Mouse (Mus musculus) kidney, embryonic 15.5 days (tissue): ENCODE results near the gene Myh14. TPM values are rescaled to one million over a fixed set of nuclear protein-coding genes. Genes with fewer than 3 reads are reported as not detected.

ENCODE experiments used
- ATAC-seq: fragments of 200-750 bp; cut with Nextera tagmentation; replicated peaks from 2 replicates; pipeline ENCODE4 v1.8.0; 2017; ENCODE audit warnings: moderate TSS enrichment; ENCODE audit not compliant: low FRiP score
- H3K27ac ChIP-seq: fragments of 300-500 bp; sonication (generic); 2 replicates; pipeline ENCODE4 v1.5.1; 2015; ENCODE audit warnings: mild to moderate bottlenecking, inconsistent platforms
- H3K27me3 ChIP-seq: fragments of 300-500 bp; sonication (generic); 2 replicates; pipeline ENCODE4 v1.6.1; 2015; ENCODE audit warnings: inconsistent platforms
- H3K36me3 ChIP-seq: fragments of 300-500 bp; sonication (generic); 2 replicates; pipeline ENCODE4 v1.6.1; 2015; ENCODE audit warnings: inconsistent platforms
- H3K4me1 ChIP-seq: fragments of 300-500 bp; sonication (generic); 2 replicates; pipeline ENCODE4 v1.6.1; 2015; ENCODE audit warnings: inconsistent platforms
- H3K4me2 ChIP-seq: fragments of 300-500 bp; sonication (generic); 2 replicates; pipeline ENCODE4 v1.6.1; 2015; ENCODE audit warnings: moderate library complexity, mild to moderate bottlenecking, inconsistent platforms
- H3K4me3 ChIP-seq: fragments of 300-500 bp; sonication (generic); replicated peaks from 2 replicates; pipeline ENCODE4 v1.5.1; 2015; ENCODE audit warnings: mild to moderate bottlenecking, inconsistent platforms
- H3K9ac ChIP-seq: fragments of 300-500 bp; sonication (generic); 2 replicates; pipeline ENCODE4 v1.6.1; 2015; ENCODE audit warnings: mild to moderate bottlenecking, inconsistent platforms
- H3K9me3 ChIP-seq: fragments of 300-500 bp; sonication (generic); replicated peaks from 2 replicates; pipeline ENCODE4 v1.6.1; 2016; ENCODE audit warnings: inconsistent platforms
- WGBS: fragments of 180-500 bp; shearing (Covaris S2); methylation state at CpG from one replicate; pipeline ENCODE4 v1.1.7; 2015; ENCODE audit warnings: mixed read lengths; 5-methylcytosine and 5-hydroxymethylcytosine counted together
- polyA plus RNA-seq: library from polyadenylated mRNA; unstranded; fragments of >200 nt; fragmentation: Nextera tagmentation; extraction: Ambion mirVana; gene quantifications from 2 replicates; pipeline ENCODE4 v1.2.1, GENCODE M21; 2015

Myh14 gene
- polyA plus RNA-seq, 1 experiment from 2014 or later: 2.7 TPM

- no peak overlapping the region for H3K4me2 ChIP-seq
- H3K9me3 ChIP-seq: no peaks in the 10 kb centered on the region; the same call in 1 of the 2 replicates
- ATAC-seq: no peak
- H3K4me1 ChIP-seq: peaks cover 16% of the 10 kb centered on the region
- H3K27ac ChIP-seq: no peak overlapping the region
- H3K9ac ChIP-seq: no peak overlapping the region
- no peaks in the 10 kb centered on the region for H3K36me3 ChIP-seq
- H3K27me3 ChIP-seq: peaks cover 14% of the 10 kb centered on the region
- no peak overlapping the region for H3K4me3 ChIP-seq
- 66% methylated on average over 13 of the region's 13 CpGs for WGBS
Measured at GRCm38 (mm10) chr7:44667996-44668738, 2.5 kb downstream of the Myh14 start.

GRCm38 (mm10) chr7:44666462-44666861 is 4.2 kb downstream of the Myh14 start:
- H3K4me1 ChIP-seq: peaks cover 16% of the 10 kb centered on the region
- H3K9me3 ChIP-seq: no peaks in the 10 kb centered on the region; the same call in 1 of the 2 replicates
- H3K36me3 ChIP-seq: no peaks in the 10 kb centered on the region
- H3K27ac ChIP-seq: no peak overlapping the region
- H3K4me3 ChIP-seq: no peak overlapping the region
- WGBS: 81% methylated on average over 2 of the region's 2 CpGs
- no peak for ATAC-seq
- no peak overlapping the region for H3K9ac ChIP-seq
- H3K4me2 ChIP-seq: no peak overlapping the region
- H3K27me3 ChIP-seq: peaks cover 14% of the 10 kb centered on the region

GRCm38 (mm10) chr7:44664731-44665130 is 5.9 kb downstream of the Myh14 start:
- no peaks in the 10 kb centered on the region for H3K36me3 ChIP-seq
- H3K27ac ChIP-seq: no peak overlapping the region
- no peak overlapping the region for H3K9ac ChIP-seq
- WGBS: 36% methylated on average over 11 of the region's 11 CpGs
- H3K27me3 ChIP-seq: peaks cover 5% of the 10 kb centered on the region
- no peaks in the 10 kb centered on the region; the same call in 1 of the 2 replicates for H3K9me3 ChIP-seq
- H3K4me1 ChIP-seq: peaks cover 3% of the 10 kb centered on the region; the same call in 1 of the 2 replicates
- ATAC-seq: no peak
- no peak overlapping the region for H3K4me2 ChIP-seq
- H3K4me3 ChIP-seq: no peak overlapping the region

DNA sequence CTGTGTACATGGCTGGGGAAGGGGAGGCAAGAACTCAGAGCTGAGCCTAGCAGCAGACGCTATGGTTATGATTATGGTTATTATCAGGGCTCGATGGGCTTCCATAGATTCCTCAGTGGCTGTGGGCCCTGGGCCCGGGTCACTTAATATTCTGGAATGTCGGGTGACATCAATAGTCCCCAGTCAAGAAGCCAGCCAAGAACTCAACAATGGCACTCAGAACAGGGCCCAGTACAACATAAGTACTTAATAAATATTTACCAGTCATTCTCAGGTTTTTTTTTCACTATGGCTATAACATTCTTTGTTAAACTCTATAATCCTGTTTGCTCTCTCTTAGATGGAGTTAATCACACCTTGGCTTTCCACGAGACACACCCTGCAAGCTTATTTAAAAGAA is 7.1 kb downstream of the Myh14 start:
- 88% methylated on average over 5 of the region's 5 CpGs for WGBS
- H3K4me2 ChIP-seq: no peak overlapping the region
- H3K36me3 ChIP-seq: no peaks in the 10 kb centered on the region
- ATAC-seq: no peak
- H3K4me3 ChIP-seq: no peak overlapping the region
- H3K9me3 ChIP-seq: no peaks in the 10 kb centered on the region; the same call in 1 of the 2 replicates
- no peak overlapping the region for H3K9ac ChIP-seq
- no peaks in the 10 kb centered on the region for H3K27me3 ChIP-seq
- no peaks in the 10 kb centered on the region for H3K4me1 ChIP-seq
- no peak overlapping the region for H3K27ac ChIP-seq

GRCm38 (mm10) chr7:44662569-44662968 is 8.1 kb downstream of the Myh14 start:
- Histone ChIP-seq H3K4me3 (no peak overlapping the region), H3K9ac (no peak overlapping the region), H3K9me3 (no peaks in the 10 kb centered on the region; the same call in 1 of the 2 replicates), H3K4me1 (no peaks in the 10 kb centered on the region), H3K4me2 (peak overlapping the region; percentile 27; the same call in 1 of the 2 replicates), H3K36me3 (no peaks in the 10 kb centered on the region), H3K27ac (peak overlapping the region; percentile 74), H3K27me3 (no peaks in the 10 kb centered on the region)
- ATAC-seq: peak; percentile 63; the same call in 1 of the 2 replicates
- 9% methylated on average over 3 of the region's 3 CpGs for WGBS

DNA sequence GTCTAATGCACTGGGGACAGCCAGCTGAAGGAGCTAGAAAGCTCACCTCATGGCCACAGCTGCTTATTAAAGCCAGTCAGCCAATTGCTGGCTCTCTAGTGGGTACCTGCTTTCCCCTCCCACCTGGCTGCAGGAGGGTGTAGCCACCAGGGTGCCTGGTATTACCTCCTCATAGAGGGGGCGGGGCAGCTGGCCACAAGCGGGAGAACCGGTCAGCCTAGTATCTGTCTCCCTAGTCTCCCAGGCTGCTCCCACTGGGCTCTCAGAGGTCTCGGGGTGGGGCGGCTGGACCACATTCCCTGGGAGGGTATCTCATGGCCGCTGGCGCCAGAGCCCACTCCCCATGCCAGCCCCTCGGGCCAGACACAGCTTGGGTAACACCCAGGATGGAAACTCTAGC is 8.5 kb downstream of the Myh14 start:
- Histone ChIP-seq H3K27me3 (no peaks in the 10 kb centered on the region), H3K4me2 (peak overlapping the region; percentile 27; the same call in 1 of the 2 replicates), H3K9me3 (no peaks in the 10 kb centered on the region; the same call in 1 of the 2 replicates), H3K36me3 (no peaks in the 10 kb centered on the region), H3K9ac (no peak overlapping the region), H3K27ac (peak overlapping the region; percentile 74), H3K4me1 (no peaks in the 10 kb centered on the region), H3K4me3 (no peak overlapping the region)
- 6% methylated on average over 8 of the region's 8 CpGs for WGBS
- peak; percentile 81; the same call in 1 of the 2 replicates for ATAC-seq

- Histone ChIP-seq H3K4me1 (no peaks in the 10 kb centered on the region), H3K9ac (no peak overlapping the region), H3K4me2 (no peak overlapping the region), H3K27ac (no peak overlapping the region), H3K4me3 (no peak overlapping the region), H3K36me3 (no peaks in the 10 kb centered on the region), H3K27me3 (no peaks in the 10 kb centered on the region), H3K9me3 (no peaks in the 10 kb centered on the region)
- no peak for ATAC-seq
- 79% methylated on average over 5 of the region's 5 CpGs for WGBS
Measured at GRCm38 (mm10) chr7:44661219-44661618, 9.4 kb downstream of the Myh14 start.

- Histone ChIP-seq H3K9me3 (no peaks in the 10 kb centered on the region), H3K4me2 (no peak overlapping the region), H3K9ac (no peak overlapping the region), H3K27me3 (no peaks in the 10 kb centered on the region), H3K36me3 (no peaks in the 10 kb centered on the region), H3K4me3 (no peak overlapping the region), H3K4me1 (no peaks in the 10 kb centered on the region; the same call in 1 of the 2 replicates), H3K27ac (no peak overlapping the region)
- no peak for ATAC-seq
- WGBS: 20% methylated on average over 8 of the region's 8 CpGs
Measured at GRCm38 (mm10) chr7:44655504-44655903, 15.1 kb downstream of the Myh14 start.

- H3K27me3 ChIP-seq: no peaks in the 10 kb centered on the region
- H3K4me1 ChIP-seq: no peaks in the 10 kb centered on the region; the same call in 1 of the 2 replicates
- H3K4me3 ChIP-seq: no peak overlapping the region
- 55% methylated on average over 8 of the region's 8 CpGs for WGBS
- H3K27ac ChIP-seq: no peak overlapping the region
- H3K9me3 ChIP-seq: no peaks in the 10 kb centered on the region
- no peak overlapping the region for H3K4me2 ChIP-seq
- no peak for ATAC-seq
- H3K36me3 ChIP-seq: no peaks in the 10 kb centered on the region
- H3K9ac ChIP-seq: no peak overlapping the region
Measured at GRCm38 (mm10) chr7:44653773-44654172, 16.9 kb downstream of the Myh14 start.

DNA sequence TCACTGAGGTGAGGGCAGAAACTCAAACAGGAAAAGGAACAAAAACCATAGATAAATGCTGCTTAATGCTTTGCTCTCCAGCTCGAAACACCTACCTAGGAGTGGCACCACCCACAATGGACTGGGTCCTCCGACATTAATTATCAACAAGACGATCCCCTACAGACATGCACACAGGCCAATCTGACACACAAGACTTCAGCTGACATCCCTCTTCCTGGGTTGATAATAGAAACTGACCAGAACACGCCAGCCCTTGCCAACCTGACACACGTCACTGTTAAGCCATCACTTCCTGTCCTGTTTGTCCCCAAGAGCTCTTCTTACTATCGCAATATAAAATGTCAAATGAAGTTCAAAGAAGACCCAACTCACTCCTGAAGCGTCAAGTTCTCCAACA is 19.2 kb downstream of the Myh14 start:
- H3K27ac ChIP-seq: no peak overlapping the region
- ATAC-seq: no peak
- no peaks in the 10 kb centered on the region for H3K36me3 ChIP-seq
- WGBS: 70% methylated on average over 7 of the region's 7 CpGs
- no peak overlapping the region for H3K4me3 ChIP-seq
- H3K27me3 ChIP-seq: peaks cover 1% of the 10 kb centered on the region; the same call in 1 of the 2 replicates
- no peak overlapping the region for H3K4me2 ChIP-seq
- no peaks in the 10 kb centered on the region for H3K9me3 ChIP-seq
- H3K9ac ChIP-seq: no peak overlapping the region
- no peaks in the 10 kb centered on the region; the same call in 1 of the 2 replicates for H3K4me1 ChIP-seq

GRCm38 (mm10) chr7:44649990-44650389 is 20.7 kb downstream of the Myh14 start:
- Histone ChIP-seq H3K9me3 (no peaks in the 10 kb centered on the region), H3K36me3 (no peaks in the 10 kb centered on the region), H3K4me1 (no peaks in the 10 kb centered on the region), H3K4me3 (no peak overlapping the region), H3K4me2 (no peak overlapping the region), H3K27me3 (peaks cover 15% of the 10 kb centered on the region), H3K9ac (no peak overlapping the region), H3K27ac (no peak overlapping the region)
- 9% methylated on average over 4 of the region's 4 CpGs for WGBS
- no peak for ATAC-seq

- no peak overlapping the region for H3K9ac ChIP-seq
- H3K4me3 ChIP-seq: no peak overlapping the region
- H3K27me3 ChIP-seq: peaks cover 24% of the 10 kb centered on the region
- no peak overlapping the region for H3K27ac ChIP-seq
- no peaks in the 10 kb centered on the region for H3K36me3 ChIP-seq
- H3K4me2 ChIP-seq: no peak overlapping the region
- no peak for ATAC-seq
- H3K9me3 ChIP-seq: no peaks in the 10 kb centered on the region
- WGBS: 65% methylated on average over 8 of the region's 8 CpGs
- H3K4me1 ChIP-seq: no peaks in the 10 kb centered on the region
Measured at GRCm38 (mm10) chr7:44649094-44649610, 21.5 kb downstream of the Myh14 start.
